Mouse (Mus musculus) heart, embryonic 10.5 days (tissue): ENCODE data around the gene Hrnr. TPM values are rescaled to one million over a fixed set of nuclear protein-coding genes. Genes with fewer than 3 reads are reported as not detected.

ENCODE experiments used
- DNase-seq: peaks from one replicate; pipeline ENCODE4 v3.0.0-alpha.2; 2017; ENCODE audit warnings: low spot score
- H3K27ac ChIP-seq: fragments of 300-500 bp; sonication (generic); 2 replicates; pipeline ENCODE4 v1.5.1; 2016; ENCODE audit warnings: mild to moderate bottlenecking
- H3K27me3 ChIP-seq: fragments of 300-500 bp; sonication (generic); 2 replicates; pipeline ENCODE4 v1.6.1; 2016; ENCODE audit warnings: mild to moderate bottlenecking; ENCODE audit not compliant: poor library complexity, insufficient read depth, severe bottlenecking
- H3K36me3 ChIP-seq: fragments of 300-500 bp; sonication (generic); 2 replicates; pipeline ENCODE4 v1.6.1; 2016; ENCODE audit warnings: mild to moderate bottlenecking, moderate library complexity
- H3K4me1 ChIP-seq: fragments of 300-500 bp; sonication (generic); 2 replicates; pipeline ENCODE4 v1.6.1; 2016; ENCODE audit warnings: mild to moderate bottlenecking
- H3K4me3 ChIP-seq: fragments of 300-500 bp; sonication (generic); 2 replicates; pipeline ENCODE4 v1.5.1; 2016; ENCODE audit warnings: mild to moderate bottlenecking, moderate library complexity
- H3K9me3 ChIP-seq: fragments of 300-500 bp; sonication (generic); 2 replicates; pipeline ENCODE4 v1.6.1; 2016; ENCODE audit warnings: mild to moderate bottlenecking, moderate library complexity
- WGBS: fragments of 180-500 bp; shearing (Covaris S2); methylation state at CpG from one replicate; pipeline ENCODE4 v1.1.7; 2016; 5-methylcytosine and 5-hydroxymethylcytosine counted together
- polyA plus RNA-seq: library from polyadenylated mRNA; unstranded; fragments of >200 nt; fragmentation: Nextera tagmentation; extraction: Ambion mirVana; gene quantifications from 2 replicates; pipeline ENCODE4 v1.2.1, GENCODE M21; 2016

The Hrnr gene
- polyA plus RNA-seq, result not detected in 2 replicates

GRCm38 (mm10) chr3:93319449-93319848 is at the start of gene Hrnr:
Gene Hrnr, plus strand, starts transcription at chr3:93319749.
- Histone ChIP-seq H3K4me1 (no peaks in the 10 kb centered on the region), H3K27ac (no peak within 1 kb of the TSS), H3K27me3 (no peaks in the 10 kb centered on the region), H3K4me3 (no peak within 1 kb of the TSS), H3K9me3 (no peaks in the 10 kb centered on the region), H3K36me3 (no peaks in the 10 kb centered on the region)
- 70% methylated on average over 2 of the region's 2 CpGs for WGBS
- DNase-seq, result no peak

DNA sequence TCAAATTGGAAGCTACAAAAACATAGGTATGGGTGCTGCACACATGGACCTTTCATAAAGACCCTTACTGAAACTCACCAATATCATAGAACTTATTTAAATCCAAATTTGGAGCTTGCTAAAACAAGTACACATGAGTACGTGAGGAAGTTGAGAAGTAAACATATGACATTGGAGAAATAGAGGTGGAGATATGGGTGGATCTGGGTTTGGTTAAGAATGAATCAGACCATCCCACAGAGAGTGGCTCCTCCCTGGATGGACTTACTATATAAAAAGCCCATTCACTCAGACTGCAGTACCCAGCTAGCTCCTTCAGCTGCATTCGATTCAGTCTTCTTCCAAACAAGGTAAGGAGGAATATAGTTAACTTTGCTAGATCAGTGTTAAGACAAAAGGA is 46.3 kb upstream of the Hrnr start, which contains the start of gene Flg:
Flg (plus strand) TSS at position 301 of the 400 bp plus-strand sequence.
- no peaks in the 10 kb centered on the region for H3K36me3 ChIP-seq
- H3K4me3 ChIP-seq, result no peak within 1 kb of the TSS
- H3K4me1 ChIP-seq, result no peaks in the 10 kb centered on the region
- 89% methylated on average over 2 of the region's 2 CpGs for WGBS
- no peak within 1 kb of the TSS for H3K27ac ChIP-seq
- H3K27me3 ChIP-seq, result no peaks in the 10 kb centered on the region
- H3K9me3 ChIP-seq, result no peaks in the 10 kb centered on the region
- DNase-seq, result no peak

DNA sequence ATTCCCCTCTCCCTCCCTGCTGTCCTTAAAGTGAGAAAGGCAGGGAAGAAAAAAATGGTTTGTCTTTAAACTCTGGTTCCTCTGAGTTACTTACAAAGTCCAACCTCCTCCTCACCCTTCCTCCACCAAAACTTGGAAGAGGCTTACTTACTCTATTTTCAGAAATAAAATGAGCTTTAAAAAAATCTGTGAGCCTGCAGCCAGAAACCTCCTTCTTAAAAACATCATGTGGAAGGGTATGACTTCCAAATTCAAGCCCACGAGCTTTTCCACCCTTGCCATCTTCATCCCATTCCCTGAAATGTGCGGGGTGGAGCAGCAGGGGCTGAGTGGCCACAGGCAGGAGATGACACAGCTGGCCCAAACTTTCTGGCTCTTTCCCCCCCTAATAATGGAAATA is 22.0 kb upstream of the Hrnr start:
- no peak for DNase-seq

GRCm38 (mm10) chr3:93299832-93300231 is 19.7 kb upstream of the Hrnr start:
- Histone ChIP-seq H3K27ac (no peak overlapping the region), H3K36me3 (no peaks in the 10 kb centered on the region), H3K4me1 (no peaks in the 10 kb centered on the region), H3K9me3 (no peaks in the 10 kb centered on the region), H3K4me3 (no peak overlapping the region), H3K27me3 (no peaks in the 10 kb centered on the region)
- DNase-seq, result no peak
- 84% methylated on average over 6 of the region's 6 CpGs for WGBS

More for the DNA sequence above, 22.0 kb upstream of the Hrnr start:
- Histone ChIP-seq H3K27ac (no peak overlapping the region), H3K4me3 (no peak overlapping the region), H3K9me3 (no peaks in the 10 kb centered on the region), H3K27me3 (no peaks in the 10 kb centered on the region), H3K4me1 (no peaks in the 10 kb centered on the region), H3K36me3 (no peaks in the 10 kb centered on the region)
- 79% methylated on average over 2 of the region's 2 CpGs for WGBS

- Histone ChIP-seq H3K36me3 (no peaks in the 10 kb centered on the region), H3K9me3 (no peaks in the 10 kb centered on the region), H3K27me3 (no peaks in the 10 kb centered on the region), H3K4me3 (no peak overlapping the region), H3K4me1 (no peaks in the 10 kb centered on the region), H3K27ac (no peak overlapping the region)
- DNase-seq, result no peak
- WGBS, result 68% methylated on average over 3 of the region's 3 CpGs
Observed at GRCm38 (mm10) chr3:93301896-93302295, 17.7 kb upstream of the Hrnr start.

- Histone ChIP-seq H3K27ac (no peak overlapping the region), H3K4me1 (no peaks in the 10 kb centered on the region), H3K36me3 (no peaks in the 10 kb centered on the region), H3K4me3 (no peak overlapping the region), H3K9me3 (no peaks in the 10 kb centered on the region), H3K27me3 (no peaks in the 10 kb centered on the region)
- WGBS, result 68% methylated on average over 2 of the region's 2 CpGs
- no peak for DNase-seq
Observed at GRCm38 (mm10) chr3:93306142-93306541, 13.4 kb upstream of the Hrnr start.

DNA sequence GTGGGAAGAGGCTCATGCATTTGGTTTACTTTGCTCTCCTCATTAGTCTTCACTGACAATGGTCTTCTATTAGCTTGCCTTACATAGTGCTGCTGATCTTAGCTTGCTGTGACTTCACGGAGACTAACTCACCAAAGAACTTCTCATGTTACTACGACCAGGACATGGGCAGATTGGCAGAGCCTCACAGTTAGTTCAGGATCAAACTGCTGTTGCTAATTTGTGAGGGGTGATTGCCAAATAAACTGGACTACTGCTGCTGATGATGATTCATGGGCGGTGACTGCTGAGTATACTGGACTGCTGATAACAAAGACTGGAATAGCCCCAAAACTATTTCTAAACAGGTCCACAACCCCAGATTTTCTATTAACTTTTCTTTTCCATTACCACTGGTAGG is 8.2 kb upstream of the Hrnr start:
- Histone ChIP-seq H3K4me3 (no peak overlapping the region), H3K27me3 (no peaks in the 10 kb centered on the region), H3K36me3 (no peaks in the 10 kb centered on the region), H3K9me3 (no peaks in the 10 kb centered on the region), H3K27ac (no peak overlapping the region), H3K4me1 (no peaks in the 10 kb centered on the region)
- WGBS, result 82% methylated on average over 3 of the region's 3 CpGs
- DNase-seq, result no peak

- Histone ChIP-seq H3K27me3 (no peaks in the 10 kb centered on the region), H3K4me1 (no peaks in the 10 kb centered on the region), H3K27ac (no peak overlapping the region), H3K9me3 (no peaks in the 10 kb centered on the region), H3K4me3 (no peak overlapping the region), H3K36me3 (no peaks in the 10 kb centered on the region)
- 71% methylated on average over 1 of the region's 1 CpGs for WGBS
- no peak for DNase-seq
Observed at GRCm38 (mm10) chr3:93314388-93314787, 5.2 kb upstream of the Hrnr start.

DNA sequence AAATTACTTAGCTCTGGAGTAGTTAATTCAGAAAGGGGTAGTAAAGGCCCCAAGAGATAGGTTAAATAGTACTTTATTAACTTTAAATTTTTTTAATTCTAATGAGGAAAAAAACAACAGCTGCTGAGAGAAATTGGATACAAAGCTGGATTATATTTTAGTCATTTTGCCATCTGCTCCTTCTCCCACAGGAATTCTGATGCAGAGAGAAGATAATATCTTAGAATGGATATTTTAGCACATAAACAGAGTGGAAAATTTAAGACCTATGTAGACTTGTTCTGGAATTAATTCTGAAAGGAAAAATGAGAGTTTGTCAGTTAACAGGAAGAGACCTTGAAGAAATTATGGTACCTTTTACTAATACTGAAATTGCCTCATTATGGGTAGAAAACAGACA is 18.2 kb downstream of the Hrnr start:
- Histone ChIP-seq H3K4me3 (no peak overlapping the region), H3K9me3 (no peaks in the 10 kb centered on the region), H3K27ac (no peak overlapping the region), H3K27me3 (no peaks in the 10 kb centered on the region), H3K36me3 (no peaks in the 10 kb centered on the region), H3K4me1 (no peaks in the 10 kb centered on the region)
- no peak for DNase-seq

GRCm38 (mm10) chr3:93340021-93340420 is 20.5 kb downstream of the Hrnr start:
- no peak overlapping the region for H3K27ac ChIP-seq
- no peaks in the 10 kb centered on the region for H3K9me3 ChIP-seq
- no peak for DNase-seq
- no peaks in the 10 kb centered on the region for H3K27me3 ChIP-seq
- H3K4me1 ChIP-seq, result no peaks in the 10 kb centered on the region
- H3K4me3 ChIP-seq, result no peak overlapping the region
- H3K36me3 ChIP-seq, result no peaks in the 10 kb centered on the region
- WGBS, result 87% methylated on average over 4 of the region's 4 CpGs

DNA sequence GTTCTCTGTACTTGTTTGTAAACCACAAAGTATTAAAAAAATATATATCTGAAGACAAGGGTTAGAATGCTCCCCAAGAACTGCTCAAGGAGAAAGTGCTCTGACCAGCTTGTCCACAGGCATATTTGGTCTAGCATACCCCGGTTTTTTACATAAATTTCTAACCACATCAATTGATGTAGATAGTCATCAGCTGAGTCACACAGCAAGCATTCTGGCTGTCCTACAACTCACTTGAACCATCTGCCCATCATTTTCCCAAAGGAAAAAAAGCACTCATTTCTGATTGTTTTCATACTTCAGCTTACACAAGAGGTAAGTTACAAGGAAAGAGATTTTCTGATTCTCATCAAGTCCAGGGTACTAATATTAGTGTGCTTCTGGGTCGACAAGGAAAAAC is 27.3 kb downstream of the Hrnr start:
- Histone ChIP-seq H3K4me1 (no peaks in the 10 kb centered on the region), H3K27me3 (no peaks in the 10 kb centered on the region), H3K9me3 (no peaks in the 10 kb centered on the region), H3K4me3 (no peak overlapping the region), H3K36me3 (no peaks in the 10 kb centered on the region), H3K27ac (no peak overlapping the region)
- DNase-seq, result no peak
- 75% methylated on average over 2 of the region's 2 CpGs for WGBS

GRCm38 (mm10) chr3:93360045-93360444 is 40.5 kb downstream of the Hrnr start:
- no peaks in the 10 kb centered on the region for H3K4me1 ChIP-seq
- no peak overlapping the region for H3K27ac ChIP-seq
- 20% methylated on average over 7 of the region's 7 CpGs for WGBS
- H3K9me3 ChIP-seq, result no peaks in the 10 kb centered on the region
- no peaks in the 10 kb centered on the region for H3K36me3 ChIP-seq
- no peak for DNase-seq
- no peaks in the 10 kb centered on the region for H3K27me3 ChIP-seq
- no peak overlapping the region for H3K4me3 ChIP-seq

- Histone ChIP-seq H3K27ac (no peak overlapping the region), H3K9me3 (no peaks in the 10 kb centered on the region), H3K36me3 (no peaks in the 10 kb centered on the region), H3K4me1 (no peaks in the 10 kb centered on the region), H3K27me3 (no peaks in the 10 kb centered on the region), H3K4me3 (no peak overlapping the region)
- 12% methylated on average over 10 of the region's 10 CpGs for WGBS
- DNase-seq, result no peak
Observed at GRCm38 (mm10) chr3:93361933-93362574, 42.5 kb downstream of the Hrnr start.

DNA sequence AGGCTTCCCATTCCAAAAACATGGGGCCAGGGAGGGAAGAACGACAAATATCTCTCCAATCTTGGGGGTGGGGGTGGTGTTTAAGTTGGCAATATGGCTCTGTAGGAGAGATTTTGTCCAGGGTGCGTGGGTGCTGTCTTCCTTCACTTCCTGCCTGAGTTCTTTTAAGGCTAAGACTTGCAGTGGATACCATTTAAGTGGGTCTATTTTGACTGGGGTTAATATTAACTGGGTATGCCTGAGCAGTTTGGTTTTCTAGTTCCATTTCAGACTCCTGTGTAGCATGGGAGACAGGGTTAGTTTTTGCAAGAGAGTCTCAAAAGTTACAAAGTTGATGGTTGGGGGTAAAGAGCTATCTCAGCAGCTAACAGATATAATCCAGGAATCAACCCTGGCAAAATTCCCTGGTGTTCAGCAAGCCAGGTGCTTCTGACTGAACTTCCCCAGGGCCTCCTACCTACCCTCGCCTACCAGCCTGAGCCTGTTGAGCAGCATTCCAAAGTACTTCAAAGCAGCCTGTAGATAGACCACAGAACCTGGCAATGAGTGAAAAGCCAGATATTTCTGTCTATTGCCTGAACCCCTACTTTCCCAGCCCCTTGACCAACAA is 47.5 kb downstream of the Hrnr start:
- Histone ChIP-seq H3K9me3 (no peaks in the 10 kb centered on the region), H3K27ac (no peak overlapping the region), H3K4me1 (peaks cover 3% of the 10 kb centered on the region; the same call in 1 of the 2 replicates), H3K36me3 (no peaks in the 10 kb centered on the region), H3K4me3 (no peak overlapping the region), H3K27me3 (no peaks in the 10 kb centered on the region)
- 45% methylated on average over 3 of the region's 3 CpGs for WGBS
- DNase-seq, result no peak
